Comparison of ENCODE assay signal across 25 mouse cellular contexts in genomic region chr3:116394885-116395390, GRCm38 (mm10). TPM values are rescaled to one million over a fixed set of nuclear protein-coding genes. Genes with fewer than 3 reads are reported as not detected.
A peak's percentile ranks its signal among the peaks of the same experiment; 100 is the strongest.
DNase-seq lines count a peak whose midpoint lies in the region; ATAC-seq and TF ChIP-seq lines count a peak whose summit lies in the region.
"Had no signal": no experiment of that assay in that cellular context is flagged by ENCODE, and none has a peak within 500 bp of the region (broad histone marks: within the 10 kb centered on the region; RNA-seq: fewer than 3 reads in every experiment).

No protein-coding gene starts in this region.

- no peak overlapping the region for H3K9ac ChIP-seq in limb, embryonic 11.5 days (ENCODE audit: low read length)
- no peak overlapping the region for H3K9ac ChIP-seq in limb, embryonic 14.5 days (ENCODE audit: low read depth, low read length, severe bottlenecking)
- H3K9ac ChIP-seq: forebrain, embryonic 15.5 days; midbrain, embryonic 15.5 days; neural tube, embryonic 12.5 days had no signal

- H3K4me3 ChIP-seq in heart, embryonic 10.5 days, result no peak overlapping the region
- H3K4me3 ChIP-seq in limb, embryonic 11.5 days (ENCODE audit: low read depth, low read length), result no peak overlapping the region
- no peak overlapping the region for H3K4me3 ChIP-seq in limb, embryonic 10.5 days
- no peak overlapping the region for H3K4me3 ChIP-seq in limb, embryonic 14.5 days (replicated peaks; ENCODE audit: low read length)
- H3K4me3 ChIP-seq: forebrain, embryonic 15.5 days; hindbrain, embryonic 10.5 days; midbrain, embryonic 15.5 days; neural tube, embryonic 12.5 days had no signal

- no peak overlapping the region for H3K4me2 ChIP-seq in limb, embryonic 11.5 days (ENCODE audit: low read depth, severe bottlenecking)
- no peak overlapping the region for H3K4me2 ChIP-seq in limb, embryonic 14.5 days (replicated peaks; ENCODE audit: low read depth, low read length, severe bottlenecking)
- H3K4me2 ChIP-seq: forebrain, embryonic 15.5 days; midbrain, embryonic 15.5 days; neural tube, embryonic 12.5 days had no signal

- H3K36me3 ChIP-seq in heart, embryonic 10.5 days, result peaks cover 16% of the 10 kb centered on the region; the same call in 1 of the 2 replicates
- no peaks in the 10 kb centered on the region for H3K36me3 ChIP-seq in limb, embryonic 11.5 days (ENCODE audit: control insufficient read depth, insufficient read depth, low read length)
- peaks cover 24% of the 10 kb centered on the region for H3K36me3 ChIP-seq in limb, embryonic 10.5 days
- H3K36me3 ChIP-seq in limb, embryonic 14.5 days (ENCODE audit: control insufficient read depth, insufficient read depth, low read length), result no peaks in the 10 kb centered on the region
- H3K36me3 ChIP-seq: forebrain, embryonic 15.5 days; midbrain, embryonic 15.5 days had no signal

- no peak for TF ChIP-seq POLR2A in limb, embryonic 14.5 days (IDR thresholded peaks at IDR 0.05; ENCODE audit: borderline replicate concordance, extremely low read depth, insufficient read depth, insufficient read length)

- 71% methylated on average over 5 of the region's 5 CpGs for WGBS in heart, embryonic 10.5 days
- WGBS in limb, embryonic 11.5 days, result 72% methylated on average over 5 of the region's 5 CpGs
- WGBS in limb, embryonic 10.5 days, result 85% methylated on average over 5 of the region's 5 CpGs
- 55% methylated on average over 5 of the region's 5 CpGs for WGBS in limb, embryonic 14.5 days

- H3K4me1 ChIP-seq in heart, embryonic 10.5 days, result peaks cover 21% of the 10 kb centered on the region; the same call in 1 of the 2 replicates
- H3K4me1 ChIP-seq in limb, embryonic 11.5 days (ENCODE audit: control insufficient read depth, insufficient read depth, low read length), result peaks cover 21% of the 10 kb centered on the region
- H3K4me1 ChIP-seq in limb, embryonic 10.5 days, result peaks cover 37% of the 10 kb centered on the region
- peaks cover 9% of the 10 kb centered on the region; the same call in 1 of the 2 replicates for H3K4me1 ChIP-seq in limb, embryonic 14.5 days (ENCODE audit: control insufficient read depth, insufficient read depth, low read length)

- H3K9me3 ChIP-seq in heart, embryonic 10.5 days, result no peaks in the 10 kb centered on the region
- no peaks in the 10 kb centered on the region for H3K9me3 ChIP-seq in limb, embryonic 11.5 days (ENCODE audit: control insufficient read depth, low read length)
- no peaks in the 10 kb centered on the region for H3K9me3 ChIP-seq in limb, embryonic 10.5 days (replicated peaks)
- H3K9me3 ChIP-seq in limb, embryonic 14.5 days (ENCODE audit: control insufficient read depth, low read length), result no peaks in the 10 kb centered on the region
- H3K9me3 ChIP-seq: forebrain, embryonic 15.5 days; G1E; hindbrain, embryonic 10.5 days; midbrain, embryonic 15.5 days; neural tube, embryonic 12.5 days had no signal

- intact Hi-C loops in heart, postnatal 25 days (cut with DNase I), result no loop called here

- H3K27me3 ChIP-seq in heart, embryonic 10.5 days (ENCODE audit: insufficient read depth, poor library complexity, severe bottlenecking), result no peaks in the 10 kb centered on the region
- H3K27me3 ChIP-seq in limb, embryonic 11.5 days (ENCODE audit: control insufficient read depth, insufficient read depth, low read length), result no peaks in the 10 kb centered on the region
- H3K27me3 ChIP-seq in limb, embryonic 10.5 days (ENCODE audit: low read depth, poor library complexity, severe bottlenecking), result no peaks in the 10 kb centered on the region
- H3K27me3 ChIP-seq in limb, embryonic 14.5 days (ENCODE audit: control insufficient read depth, insufficient read depth, low read length), result no peaks in the 10 kb centered on the region
- H3K27me3 ChIP-seq: CH12.LX; forebrain, embryonic 15.5 days; midbrain, embryonic 15.5 days; neural tube, embryonic 12.5 days had no signal

- H3K27ac ChIP-seq in heart, embryonic 10.5 days, result no peak overlapping the region
- H3K27ac ChIP-seq in limb, embryonic 11.5 days (replicated peaks; ENCODE audit: low read depth, low read length), result 0 out of 2 replicates have a peak overlapping the region, but pooled peaks have one; percentile 3
- no peak overlapping the region for H3K27ac ChIP-seq in limb, embryonic 10.5 days
- H3K27ac ChIP-seq in limb, embryonic 14.5 days (replicated peaks; ENCODE audit: low read depth, low read length), result no peak overlapping the region
- H3K27ac ChIP-seq: forebrain, embryonic 15.5 days; hindbrain, embryonic 10.5 days; hindbrain, postnatal 0 days; midbrain, embryonic 15.5 days; neural tube, embryonic 12.5 days had no signal

- no peak for ATAC-seq in limb, embryonic 11.5 days (ENCODE audit: insufficient number of reproducible peaks, low FRiP score, low TSS enrichment, low read depth)
- peak; percentile 29 for ATAC-seq in limb, embryonic 14.5 days (ENCODE audit: low FRiP score, low read depth)
- ATAC-seq: forebrain, embryonic 15.5 days; hindbrain, postnatal 0 days; intestine, embryonic 16.5 days; midbrain, embryonic 15.5 days had no signal

- peak; percentile 39 for DNase-seq in heart, embryonic 10.5 days (ENCODE audit: low spot score)
- DNase-seq in heart, postnatal 25 days (ENCODE audit: low spot score), result no peak
- DNase-seq in limb, embryonic 11.5 days (ENCODE audit: low spot score), result no peak
- no peak for DNase-seq in limb, embryonic 10.5 days (ENCODE audit: low spot score)
- peak; percentile 63 for DNase-seq in adipocyte (ENCODE audit: low spot score)
- peak; percentile 19 for DNase-seq in limb, embryonic 14.5 days (ENCODE audit: low spot score)
- DNase-seq in adrenal gland, postnatal 4 days (ENCODE audit: low spot score in 2 of 2), result no peak
- DNase-seq: adrenal gland, postnatal 10 days; B cell, adult 2 months; cerebellum, adult 2 months; gastrocnemius, postnatal 25 days; layer of hippocampus, adult 9-11 months; lung, postnatal 36 days; retina, postnatal 1 day; right cerebral cortex, postnatal 25 days; thymus, adult 18-20 months; thymus, postnatal 36 days had no signal

RNA-seq across cellular contexts. Expression of gene Cdc14a, which starts 28.9 kb away (rescaled TPM):
- 7.4 and 8.6 TPM in 2 replicates for polyA plus RNA-seq in heart, embryonic 10.5 days (2016; fragmentation: Nextera tagmentation; extraction: Ambion mirVana)
- 1 to 10 TPM; 3.7 to 4.2 TPM for total RNA-seq in heart, postnatal 25 days (2021)
- 11.6 and 12.7 TPM in 2 replicates for polyA plus RNA-seq in limb, embryonic 11.5 days (2014; fragmentation: Nextera tagmentation; extraction: Ambion mirVana)
- polyA plus RNA-seq in limb, embryonic 10.5 days (2016; fragmentation: Nextera tagmentation; extraction: Ambion mirVana), result 12.0 and 13.1 TPM in 2 replicates
- 8.1 and 8.4 TPM in 2 replicates for polyA plus RNA-seq in limb, embryonic 14.5 days (2012; rRNA removed)
- polyA plus RNA-seq in limb, embryonic 14.5 days (2014; fragmentation: Nextera tagmentation; extraction: Ambion mirVana), result 8.4 and 9.4 TPM in 2 replicates
- total RNA-seq in adrenal gland, postnatal 4 days (2021), result 10 to 100 TPM; 17.9 to 19.3 TPM

Comparison
In these comparisons a context has a peak if more than half of its experiments do, and no peak if none do; other contexts are left out.
1. DNase-seq: peak in heart, embryonic 10.5 days (single experiment), adipocyte (single experiment) and limb, embryonic 14.5 days (single experiment); none in heart, postnatal 25 days (single experiment), limb, embryonic 11.5 days (single experiment), limb, embryonic 10.5 days (single experiment) and adrenal gland, postnatal 4 days (0 of 2).